Mouse (Mus musculus) embryonic facial prominence, embryonic 15.5 days (tissue): Measurements from ENCODE around the gene Ndufaf2. TPM values are rescaled to one million over a fixed set of nuclear protein-coding genes. Genes with fewer than 3 reads are reported as not detected.

Experiments used
- ATAC-seq: fragments of 200-750 bp; cut with Nextera tagmentation; 2 replicates; pipeline ENCODE4 v1.8.0; 2017; ENCODE audit warnings: low read depth, moderate TSS enrichment; ENCODE audit not compliant: insufficient number of reproducible peaks, low FRiP score, low TSS enrichment
- H3K27ac ChIP-seq: fragments of 300-500 bp; sonication (generic); replicated peaks from 2 replicates; pipeline ENCODE4 v1.5.1; 2015; ENCODE audit warnings: mild to moderate bottlenecking, inconsistent platforms
- H3K27me3 ChIP-seq: fragments of 300-500 bp; sonication (generic); 2 replicates; pipeline ENCODE4 v1.6.1; 2015; ENCODE audit warnings: inconsistent platforms
- H3K36me3 ChIP-seq: fragments of 300-500 bp; sonication (generic); 2 replicates; pipeline ENCODE4 v1.6.1; 2015; ENCODE audit warnings: mild to moderate bottlenecking, inconsistent platforms
- H3K4me1 ChIP-seq: fragments of 300-500 bp; sonication (generic); 2 replicates; pipeline ENCODE4 v1.6.1; 2015; ENCODE audit warnings: inconsistent platforms
- H3K4me2 ChIP-seq: fragments of 300-500 bp; sonication (generic); replicated peaks from 2 replicates; pipeline ENCODE4 v1.6.1; 2015; ENCODE audit warnings: mild to moderate bottlenecking, inconsistent platforms
- H3K4me3 ChIP-seq: fragments of 300-500 bp; sonication (generic); replicated peaks from 2 replicates; pipeline ENCODE4 v1.5.1; 2015; ENCODE audit warnings: mild to moderate bottlenecking, inconsistent platforms
- H3K9ac ChIP-seq: fragments of 300-500 bp; sonication (generic); 2 replicates; pipeline ENCODE4 v1.6.1; 2015; ENCODE audit warnings: inconsistent platforms
- H3K9me3 ChIP-seq: fragments of 300-500 bp; sonication (generic); replicated peaks from 2 replicates; pipeline ENCODE4 v1.6.1; 2016; ENCODE audit warnings: inconsistent platforms
- WGBS: fragments of 180-500 bp; shearing (Covaris S2); methylation state at CpG from one replicate; pipeline ENCODE4 v1.1.7; 2015; 5-methylcytosine and 5-hydroxymethylcytosine counted together
- polyA plus RNA-seq: library from polyadenylated mRNA; unstranded; fragments of >200 nt; fragmentation: Nextera tagmentation; extraction: Ambion mirVana; gene quantifications from 2 replicates; pipeline ENCODE4 v1.2.1, GENCODE M21; 2015

The Ndufaf2 gene
- polyA plus RNA-seq, 1 experiment from 2014 or later = 59.2 TPM

DNA sequence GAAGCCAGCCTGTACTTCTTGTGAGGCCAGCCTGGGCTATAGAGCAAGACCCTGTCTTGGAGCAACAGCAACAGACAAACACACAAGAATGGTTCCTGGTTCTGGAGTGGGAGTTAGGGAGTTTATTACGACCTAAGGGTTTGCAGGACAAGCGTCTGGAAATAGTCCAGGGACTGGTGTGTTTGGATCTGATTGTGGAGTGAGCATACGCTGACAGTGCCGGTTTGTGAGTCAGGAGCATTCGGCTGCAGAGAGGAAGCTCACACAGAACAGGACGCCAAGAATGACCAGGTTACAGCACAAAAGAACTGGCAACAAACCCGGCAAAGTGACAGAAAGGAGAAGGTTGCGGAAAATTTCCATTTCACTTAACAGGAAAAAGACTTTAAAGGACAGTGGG lies 12.1 kb upstream of the Ndufaf2 start:
- no peaks in the 10 kb centered on the region for H3K27me3 ChIP-seq
- no peak overlapping the region for H3K4me2 ChIP-seq
- no peak overlapping the region for H3K27ac ChIP-seq
- ATAC-seq = no peak
- H3K9ac ChIP-seq = no peak overlapping the region
- H3K4me3 ChIP-seq = no peak overlapping the region
- WGBS = 85% methylated on average over 8 of the region's 8 CpGs
- H3K9me3 ChIP-seq = no peaks in the 10 kb centered on the region
- H3K36me3 ChIP-seq = peaks cover 32% of the 10 kb centered on the region
- no peaks in the 10 kb centered on the region for H3K4me1 ChIP-seq

DNA sequence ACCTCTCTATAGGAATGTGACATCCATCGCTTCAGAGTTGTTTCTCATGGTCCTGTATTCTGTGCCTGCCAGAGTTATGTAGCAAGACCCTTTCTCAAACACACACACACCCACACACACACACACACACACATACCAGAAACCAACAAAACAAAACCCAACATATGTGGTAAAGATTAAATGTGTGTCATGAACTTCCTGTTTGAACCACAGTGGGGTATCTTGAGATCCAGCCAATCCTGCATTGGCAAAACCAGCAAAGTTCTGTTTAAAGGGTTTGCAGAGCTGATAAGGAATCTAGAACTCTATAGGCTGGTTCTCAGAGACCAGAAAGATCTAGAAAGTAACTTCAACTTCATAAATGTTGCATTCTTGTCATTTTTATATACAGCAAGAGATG lies 11.6 kb upstream of the Ndufaf2 start:
- H3K36me3 ChIP-seq = peaks cover 32% of the 10 kb centered on the region
- H3K4me1 ChIP-seq = no peaks in the 10 kb centered on the region
- no peaks in the 10 kb centered on the region for H3K9me3 ChIP-seq
- no peak overlapping the region for H3K4me2 ChIP-seq
- H3K9ac ChIP-seq = no peak overlapping the region
- H3K4me3 ChIP-seq = no peak overlapping the region
- H3K27me3 ChIP-seq = no peaks in the 10 kb centered on the region
- H3K27ac ChIP-seq = no peak overlapping the region
- ATAC-seq = no peak
- WGBS = 92% methylated on average over 1 of the region's 1 CpGs

DNA sequence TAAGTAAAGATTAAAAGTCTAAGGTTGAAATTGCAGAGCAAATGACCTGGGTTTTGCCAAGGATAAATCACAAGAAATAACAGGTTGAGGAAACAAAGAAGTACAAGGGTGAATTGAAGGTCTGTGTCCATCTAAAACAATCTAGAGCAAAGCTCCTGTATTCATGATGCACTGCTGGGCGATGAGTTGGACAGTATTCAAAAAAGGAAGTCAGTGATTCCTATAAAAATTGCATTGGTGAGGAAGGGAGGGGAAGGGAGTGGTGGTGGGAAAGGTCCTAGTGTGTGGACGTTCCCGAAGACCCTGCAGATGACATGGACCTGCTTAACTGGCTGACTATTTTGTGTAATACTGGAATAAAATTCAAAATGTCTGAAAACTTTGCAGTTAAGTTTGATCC lies 6.2 kb upstream of the Ndufaf2 start:
- Histone ChIP-seq H3K27me3 (no peaks in the 10 kb centered on the region), H3K27ac (no peak overlapping the region), H3K4me3 (no peak overlapping the region), H3K36me3 (peaks cover 15% of the 10 kb centered on the region), H3K9me3 (no peaks in the 10 kb centered on the region), H3K9ac (no peak overlapping the region), H3K4me1 (peaks cover 3% of the 10 kb centered on the region), H3K4me2 (no peak overlapping the region)
- ATAC-seq = no peak
- WGBS = 89% methylated on average over 3 of the region's 3 CpGs

DNA sequence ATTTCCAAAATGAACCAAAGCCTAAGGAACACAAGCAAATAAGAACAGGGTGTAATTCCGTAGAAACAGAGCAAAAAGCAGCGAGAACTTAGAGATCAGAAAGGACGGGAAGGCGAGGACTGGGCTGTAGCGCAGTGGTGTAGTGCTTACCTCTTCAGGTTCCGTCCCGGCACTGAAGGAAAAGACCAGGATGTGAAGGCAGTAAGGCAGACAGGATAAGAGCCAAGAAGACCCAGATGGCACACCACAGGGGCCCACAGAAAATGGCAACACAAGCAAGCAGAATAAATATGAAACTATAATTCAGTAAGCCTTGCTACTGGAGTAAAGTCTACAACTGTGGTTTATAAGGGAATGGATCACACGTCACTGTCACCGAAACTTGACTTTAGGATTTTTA lies 5.5 kb upstream of the Ndufaf2 start:
- 95% methylated on average over 9 of the region's 9 CpGs for WGBS
- Histone ChIP-seq H3K9me3 (no peaks in the 10 kb centered on the region), H3K4me1 (peaks cover 8% of the 10 kb centered on the region), H3K9ac (no peak overlapping the region), H3K4me2 (no peak overlapping the region), H3K27me3 (no peaks in the 10 kb centered on the region), H3K27ac (no peak overlapping the region), H3K36me3 (peaks cover 11% of the 10 kb centered on the region), H3K4me3 (no peak overlapping the region)
- ATAC-seq = no peak

DNA sequence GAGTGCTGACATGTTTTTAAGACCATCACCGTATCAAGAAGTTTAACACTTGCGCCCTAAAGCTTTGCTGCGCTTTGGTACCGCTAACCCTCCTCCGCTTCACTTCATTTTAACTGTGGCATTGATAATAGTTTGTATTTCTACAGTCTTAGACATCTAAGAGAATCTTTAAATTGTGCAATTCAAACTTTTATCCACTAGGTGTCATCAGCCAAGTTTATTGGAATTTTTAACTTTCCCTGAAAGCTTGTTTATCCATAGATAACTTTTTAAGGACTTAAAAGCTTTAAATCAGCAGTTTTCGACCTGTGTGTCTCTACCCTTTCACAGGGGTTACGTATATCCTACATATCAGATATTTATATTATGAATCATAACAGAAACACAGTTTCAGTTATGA lies 1.5 kb upstream of the Ndufaf2 start:
- no peak overlapping the region for H3K27ac ChIP-seq
- peaks cover 11% of the 10 kb centered on the region for H3K36me3 ChIP-seq
- H3K9me3 ChIP-seq = no peaks in the 10 kb centered on the region
- no peaks in the 10 kb centered on the region for H3K27me3 ChIP-seq
- WGBS = 59% methylated on average over 7 of the region's 7 CpGs
- no peak for ATAC-seq
- no peak overlapping the region for H3K4me2 ChIP-seq
- H3K9ac ChIP-seq = no peak overlapping the region
- H3K4me3 ChIP-seq = 0 out of 2 replicates have a peak overlapping the region, but pooled peaks have one; percentile 2
- H3K4me1 ChIP-seq = peaks cover 13% of the 10 kb centered on the region

DNA sequence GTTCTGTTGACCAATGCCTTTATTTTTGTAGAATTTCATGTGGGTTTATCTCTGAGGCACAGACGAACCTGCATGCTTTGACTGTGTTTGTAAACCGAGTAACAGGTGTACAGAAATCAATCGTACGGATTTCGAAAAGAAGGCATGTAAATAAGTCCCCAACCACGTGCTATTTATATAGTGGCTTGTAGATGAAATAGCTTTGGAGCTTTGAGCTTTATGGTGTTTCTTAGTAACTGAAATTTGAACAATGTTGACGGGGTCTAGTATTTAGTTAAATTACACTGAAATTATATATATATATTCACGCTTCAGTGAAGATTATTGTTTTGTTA lies 785 bp upstream of the Ndufaf2 start:
- H3K9me3 ChIP-seq = no peaks in the 10 kb centered on the region
- H3K9ac ChIP-seq = peak overlapping the region; percentile 42
- 6% methylated on average over 8 of the region's 8 CpGs for WGBS
- peaks cover 13% of the 10 kb centered on the region for H3K4me1 ChIP-seq
- H3K27me3 ChIP-seq = no peaks in the 10 kb centered on the region
- ATAC-seq = no peak
- H3K36me3 ChIP-seq = peaks cover 11% of the 10 kb centered on the region
- no peak overlapping the region for H3K27ac ChIP-seq
- peak overlapping the region; percentile 65 for H3K4me3 ChIP-seq
- peak overlapping the region; percentile 83 for H3K4me2 ChIP-seq

DNA sequence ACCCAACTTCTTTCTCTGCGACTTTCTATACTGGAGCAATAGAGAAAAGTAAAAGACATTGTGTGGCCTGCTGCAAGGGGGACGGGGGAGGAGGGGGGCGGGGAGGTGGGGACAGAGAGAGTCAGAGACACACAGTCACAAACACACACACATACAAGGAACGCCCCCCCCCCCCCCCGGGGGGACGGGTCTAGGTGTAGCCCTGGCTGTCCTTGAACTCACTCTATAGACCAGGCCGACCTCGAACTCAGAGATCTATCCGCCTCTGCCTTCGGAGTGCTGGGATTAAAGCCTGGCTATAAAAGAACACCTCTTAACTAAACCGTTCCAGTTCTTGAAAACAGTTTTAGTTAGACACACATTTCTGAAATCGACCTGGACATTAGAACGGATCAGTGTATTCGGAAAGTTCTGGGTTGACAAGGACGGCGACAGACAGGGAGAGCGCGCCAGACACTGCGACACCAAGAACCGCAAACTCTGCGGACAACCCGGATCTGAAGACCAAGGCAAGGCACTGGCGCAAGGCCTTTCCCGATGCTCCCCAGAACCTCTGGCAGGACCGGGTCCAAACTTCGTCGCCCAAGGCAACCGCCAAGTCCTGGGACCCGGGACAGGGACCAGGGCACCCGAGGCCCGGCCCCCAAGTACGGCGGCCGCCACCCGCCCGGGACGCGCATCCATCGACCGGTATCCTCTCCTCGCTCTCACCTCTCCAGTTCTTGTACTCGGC lies 525 bp downstream of the Ndufaf2 start:
- Histone ChIP-seq H3K4me1 (peaks cover 13% of the 10 kb centered on the region), H3K27ac (no peak overlapping the region), H3K9me3 (no peaks in the 10 kb centered on the region), H3K4me3 (peak overlapping the region; percentile 65), H3K9ac (peak overlapping the region; percentile 42), H3K36me3 (peaks cover 11% of the 10 kb centered on the region), H3K4me2 (peak overlapping the region; percentile 83), H3K27me3 (no peaks in the 10 kb centered on the region)
- ATAC-seq = peak; percentile 82
- 2% methylated on average over 41 of the region's 42 CpGs for WGBS

DNA sequence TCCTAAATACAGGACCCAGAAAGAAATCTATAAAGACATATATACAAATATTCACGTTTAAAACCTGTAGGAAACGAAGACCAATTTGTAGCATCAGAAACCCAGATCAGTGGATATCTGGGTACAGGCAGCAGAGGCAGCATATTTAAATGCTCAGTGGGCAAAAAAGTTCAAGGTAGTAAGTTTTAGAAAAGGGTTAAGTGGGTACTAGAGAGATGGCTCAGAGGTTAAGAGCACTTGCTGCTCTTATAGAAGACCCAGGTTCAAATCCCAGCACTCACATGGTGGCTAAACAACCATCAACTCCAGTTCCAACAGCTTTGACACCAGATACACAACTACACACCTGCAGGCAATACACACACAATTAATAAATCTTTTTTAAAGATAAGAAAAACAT lies 1.3 kb downstream of the Ndufaf2 start:
- no peak overlapping the region for H3K4me2 ChIP-seq
- no peak overlapping the region for H3K9ac ChIP-seq
- no peaks in the 10 kb centered on the region for H3K27me3 ChIP-seq
- no peaks in the 10 kb centered on the region for H3K9me3 ChIP-seq
- no peak overlapping the region for H3K27ac ChIP-seq
- H3K4me3 ChIP-seq = peak overlapping the region; percentile 65
- peaks cover 11% of the 10 kb centered on the region for H3K36me3 ChIP-seq
- H3K4me1 ChIP-seq = peaks cover 13% of the 10 kb centered on the region
- ATAC-seq = no peak
- 78% methylated on average over 2 of the region's 2 CpGs for WGBS

DNA sequence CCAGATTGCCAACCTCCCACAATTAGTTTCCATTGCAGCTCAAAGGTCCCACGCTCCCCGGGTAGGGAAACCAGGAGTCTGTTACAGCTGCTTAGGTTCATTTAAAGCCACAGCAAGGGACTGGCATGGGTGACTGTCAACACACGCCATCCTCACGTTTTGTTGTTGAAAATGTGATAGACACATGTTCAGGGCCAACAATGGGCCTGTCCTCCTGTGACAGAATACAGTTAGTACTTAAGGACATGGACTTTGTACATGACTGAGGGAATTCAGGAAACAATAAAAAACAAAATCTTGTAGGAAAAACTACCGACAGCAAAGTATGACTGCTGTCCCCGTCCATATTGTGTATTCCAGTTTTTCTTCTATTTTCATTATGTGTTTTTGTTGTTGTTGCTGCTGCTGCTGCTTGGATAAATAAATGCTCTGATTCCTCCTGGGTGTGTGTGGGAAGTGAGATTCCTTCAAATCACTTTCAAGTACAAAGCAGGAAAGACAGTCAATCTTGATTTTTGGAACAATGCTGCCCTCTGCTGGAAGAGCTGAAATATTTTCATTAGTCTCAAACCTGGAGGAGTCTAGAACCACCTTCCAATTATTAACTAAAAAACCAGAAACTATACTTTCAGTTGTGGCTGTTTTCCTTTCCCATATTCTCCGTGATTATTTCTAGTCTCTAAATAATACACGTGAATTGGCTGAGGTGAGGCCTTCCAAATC lies 5.6 kb downstream of the Ndufaf2 start:
- H3K4me2 ChIP-seq = no peak overlapping the region
- no peak overlapping the region for H3K9ac ChIP-seq
- peaks cover 4% of the 10 kb centered on the region; the same call in 1 of the 2 replicates for H3K4me1 ChIP-seq
- H3K9me3 ChIP-seq = no peaks in the 10 kb centered on the region
- H3K27ac ChIP-seq = no peak overlapping the region
- H3K4me3 ChIP-seq = no peak overlapping the region
- H3K36me3 ChIP-seq = no peaks in the 10 kb centered on the region
- no peak for ATAC-seq
- 62% methylated on average over 8 of the region's 8 CpGs for WGBS
- no peaks in the 10 kb centered on the region for H3K27me3 ChIP-seq

DNA sequence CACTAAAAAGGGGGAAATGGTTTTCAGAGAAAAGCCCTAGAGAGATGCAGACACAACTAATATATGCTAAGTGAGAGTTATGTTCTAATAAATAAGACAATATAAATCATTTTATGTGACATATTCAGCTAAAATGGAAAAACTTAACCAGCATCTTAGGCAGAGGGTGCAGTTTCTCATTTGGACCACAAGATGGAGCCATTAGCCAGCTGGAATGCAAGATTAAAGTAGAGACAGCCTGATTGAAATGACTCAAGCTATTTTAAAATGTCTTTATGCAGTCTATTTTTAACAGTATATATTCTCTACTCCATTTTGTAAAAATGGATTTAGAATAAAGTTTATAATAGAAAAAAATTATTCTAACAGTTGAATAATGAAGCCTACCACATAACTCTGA lies 6.6 kb downstream of the Ndufaf2 start:
- no peak overlapping the region for H3K27ac ChIP-seq
- H3K4me1 ChIP-seq = no peaks in the 10 kb centered on the region
- no peak overlapping the region for H3K9ac ChIP-seq
- H3K4me2 ChIP-seq = no peak overlapping the region
- H3K9me3 ChIP-seq = no peaks in the 10 kb centered on the region
- no peaks in the 10 kb centered on the region for H3K36me3 ChIP-seq
- ATAC-seq = no peak
- H3K4me3 ChIP-seq = no peak overlapping the region
- no peaks in the 10 kb centered on the region for H3K27me3 ChIP-seq

DNA sequence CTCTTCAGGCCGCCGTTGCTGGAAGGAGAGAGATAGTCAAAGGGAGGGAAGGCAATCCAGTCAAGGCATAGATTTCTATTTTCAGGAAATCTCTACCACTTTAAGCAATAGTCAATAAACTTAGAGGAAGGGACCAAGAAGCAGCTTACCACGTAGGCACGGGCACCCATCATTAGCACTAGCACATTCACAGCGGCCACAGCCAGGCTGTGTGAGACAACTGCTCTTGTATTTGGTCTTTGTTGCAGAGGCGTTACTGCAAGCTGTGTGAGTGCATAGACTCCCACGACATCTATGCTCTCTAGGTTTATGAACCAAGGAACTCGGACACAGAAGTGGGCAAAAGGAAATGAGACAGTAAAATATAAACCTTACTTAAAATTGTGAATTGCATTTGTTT lies 14.3 kb downstream of the Ndufaf2 start:
- H3K27ac ChIP-seq = no peak overlapping the region
- H3K36me3 ChIP-seq = no peaks in the 10 kb centered on the region
- H3K27me3 ChIP-seq = no peaks in the 10 kb centered on the region
- no peak for ATAC-seq
- H3K4me3 ChIP-seq = no peak overlapping the region
- no peaks in the 10 kb centered on the region for H3K4me1 ChIP-seq
- no peak overlapping the region for H3K9ac ChIP-seq
- no peak overlapping the region for H3K4me2 ChIP-seq
- WGBS = 92% methylated on average over 8 of the region's 8 CpGs
- no peaks in the 10 kb centered on the region for H3K9me3 ChIP-seq
